Mouse (Mus musculus) ES-E14 (cell line): ENCODE measurements around the gene Fgd4.

ENCODE experiments used
- HCFC1 ChIP-seq: IDR thresholded peaks from 2 replicates; pipeline ENCODE4 v1.6.1; 2012; ENCODE audit warnings: low read length, inconsistent platforms, borderline replicate concordance; ENCODE audit not compliant: insufficient read depth
- MAFK ChIP-seq: IDR thresholded peaks from 2 replicates; pipeline ENCODE4 v1.6.1; 2014; ENCODE audit warnings: mild to moderate bottlenecking, low read depth, low read length, inconsistent platforms; ENCODE audit not compliant: insufficient read depth
- ZC3H11A ChIP-seq: IDR thresholded peaks from 2 replicates; pipeline ENCODE4 v1.6.1; 2012; ENCODE audit warnings: low read depth, mild to moderate bottlenecking, inconsistent platforms, low read length, borderline replicate concordance
- ZNF384 ChIP-seq: IDR thresholded peaks from 2 replicates; pipeline ENCODE4 v1.6.1; 2012; ENCODE audit warnings: low read depth, low read length, inconsistent platforms

GRCm38 (mm10) chr16:16484601-16485000 is 115.7 kb downstream of the Fgd4 start:
- TF ChIP-seq ZC3H11A (no peak), HCFC1 (no peak), ZNF384 (no peak), MAFK (no peak)
